Mouse (Mus musculus) lung, adult 18-20 months (tissue): ENCODE data around the gene Leng1.

ENCODE experiments used
- DNase-seq, 2 experiments: peaks; one replicate each; pipeline ENCODE4 v3.0.0; 2022; ENCODE audit warnings: mixed read lengths in 2 of 2

Leng1 gene

DNA sequence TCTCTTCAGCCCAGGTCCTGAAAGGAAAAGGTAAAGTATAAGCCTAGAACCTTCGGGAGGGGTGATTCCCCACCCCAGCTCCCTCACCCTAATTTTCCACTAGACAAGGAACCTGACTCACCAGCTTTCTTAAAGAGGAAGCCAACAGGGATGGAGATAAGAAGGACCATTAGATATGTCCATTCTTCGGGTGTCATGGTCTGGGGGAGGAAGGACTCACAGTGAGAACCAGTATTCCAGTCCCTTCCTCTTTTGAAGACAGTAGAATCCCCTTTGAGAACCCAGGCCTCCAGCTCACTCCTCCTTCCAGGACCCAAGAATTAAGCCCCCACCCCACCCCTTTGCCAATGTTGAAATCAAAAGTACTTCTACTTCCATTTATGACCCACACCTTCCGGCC is 26.3 kb upstream of the Leng1 start:
- no peak for DNase-seq

DNA sequence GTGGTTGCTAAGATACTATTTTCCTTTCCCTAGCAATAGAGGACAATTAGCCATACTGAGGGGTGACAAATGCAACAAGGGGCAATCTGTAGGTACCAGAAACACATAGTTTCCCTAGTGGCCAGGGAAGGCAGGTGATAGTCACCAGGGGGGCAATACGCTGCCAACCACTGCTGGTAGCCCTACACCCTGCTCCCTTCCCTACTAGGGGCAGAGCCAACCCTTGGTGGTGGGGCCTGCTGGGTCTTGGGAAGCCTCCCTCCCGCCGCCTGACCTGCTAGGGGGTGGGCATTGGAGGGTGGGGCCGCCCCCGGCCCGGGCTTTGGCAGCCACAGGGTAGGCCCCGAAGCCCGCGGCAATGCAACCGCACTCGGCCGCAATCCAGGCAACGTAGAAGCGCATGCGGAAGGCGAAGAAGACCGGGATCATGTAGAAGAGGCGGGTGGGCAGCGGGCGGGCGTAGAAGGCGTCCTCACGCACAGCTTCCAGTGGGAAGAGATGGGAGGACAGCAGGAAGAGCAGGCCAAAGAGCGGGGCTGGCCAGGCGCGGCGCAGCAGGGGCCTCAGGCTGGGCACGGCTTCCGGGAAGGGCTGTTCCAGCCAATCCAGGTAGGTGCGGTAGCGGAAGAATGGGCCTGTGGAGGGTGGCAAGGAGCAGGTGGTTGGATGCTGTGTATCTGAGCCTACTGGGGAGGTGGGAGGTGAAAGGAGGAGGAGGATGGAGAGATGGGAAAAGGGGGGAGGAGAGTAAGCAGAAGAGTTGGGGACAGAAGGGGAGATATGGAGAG is 20.0 kb upstream of the Leng1 start:
- DNase-seq = no peak

DNA sequence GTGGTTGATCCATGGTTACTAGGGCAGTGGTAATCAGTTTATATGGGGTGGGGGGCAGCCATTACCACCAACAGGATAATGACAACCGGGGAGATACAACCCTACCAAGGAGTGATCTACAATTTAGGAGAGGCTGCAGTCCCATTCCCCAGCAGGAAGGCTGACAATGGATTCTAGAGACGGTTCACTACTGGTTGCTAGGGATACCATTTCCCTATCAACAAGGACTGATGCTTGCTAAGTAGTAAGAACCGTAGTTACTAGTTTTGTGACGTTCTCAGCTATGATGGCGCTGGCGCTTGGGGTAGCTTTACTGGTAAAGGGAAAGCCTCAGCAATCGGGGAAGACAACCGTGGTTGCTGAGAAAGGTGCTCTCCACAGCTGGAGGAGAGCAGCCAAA is 19.1 kb upstream of the Leng1 start:
- DNase-seq = no peak

DNA sequence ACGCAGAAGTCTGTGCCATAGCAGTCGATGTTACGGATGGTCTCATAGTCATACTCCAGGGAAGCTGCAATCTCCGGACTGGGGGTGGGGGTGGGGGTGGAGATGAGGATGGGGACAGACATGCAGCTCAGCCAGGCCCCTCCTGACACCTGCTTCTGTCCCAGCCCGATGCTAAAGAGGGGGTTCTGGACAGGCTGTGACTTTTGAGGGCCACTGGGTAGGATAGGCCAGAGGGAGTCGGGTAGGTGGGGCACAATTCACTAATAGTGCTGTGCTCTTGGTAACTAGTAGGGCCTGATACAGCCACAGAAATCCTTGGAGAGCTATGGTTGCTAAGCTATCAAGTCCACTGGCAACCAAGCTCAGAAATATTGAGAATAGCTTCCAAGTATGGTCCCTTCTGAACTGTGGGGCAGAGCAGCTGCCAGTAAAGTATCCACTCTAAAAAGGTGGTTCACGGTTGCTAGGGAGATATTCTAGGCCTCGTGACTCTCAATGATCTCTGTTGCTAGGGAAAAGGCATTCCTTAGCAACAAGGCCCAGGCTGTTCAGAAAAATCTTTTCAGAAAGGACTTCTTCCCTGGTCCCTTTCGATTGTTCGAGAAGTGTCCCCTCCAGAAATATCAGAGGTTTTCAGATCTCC is 18.4 kb upstream of the Leng1 start:
- no peak for DNase-seq

DNA sequence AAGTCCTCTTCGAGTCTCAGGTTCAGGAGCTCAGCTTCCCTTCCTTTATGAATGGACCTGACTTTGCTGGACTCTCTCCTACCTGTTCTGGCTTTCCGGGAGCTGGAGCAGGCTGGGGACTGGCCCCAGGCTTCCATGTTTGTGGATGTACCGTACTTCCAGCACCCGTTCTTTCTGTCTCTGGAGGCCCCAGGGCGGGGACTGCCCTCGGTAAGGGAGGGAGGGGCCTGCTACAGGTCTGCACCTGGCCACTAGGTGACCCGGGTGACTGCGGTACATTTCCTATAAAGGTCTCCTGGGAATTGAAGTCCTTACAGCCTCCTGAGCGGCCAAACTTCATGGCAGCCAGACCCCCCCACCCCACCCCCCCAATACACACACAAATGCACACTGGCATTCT is 11.7 kb upstream of the Leng1 start, which contains the start of gene Tmc4:
Gene Tmc4, minus strand, starts transcription at position 212 of the 400 bp plus-strand sequence.
- DNase-seq = peak; percentile 70 to 83

DNA sequence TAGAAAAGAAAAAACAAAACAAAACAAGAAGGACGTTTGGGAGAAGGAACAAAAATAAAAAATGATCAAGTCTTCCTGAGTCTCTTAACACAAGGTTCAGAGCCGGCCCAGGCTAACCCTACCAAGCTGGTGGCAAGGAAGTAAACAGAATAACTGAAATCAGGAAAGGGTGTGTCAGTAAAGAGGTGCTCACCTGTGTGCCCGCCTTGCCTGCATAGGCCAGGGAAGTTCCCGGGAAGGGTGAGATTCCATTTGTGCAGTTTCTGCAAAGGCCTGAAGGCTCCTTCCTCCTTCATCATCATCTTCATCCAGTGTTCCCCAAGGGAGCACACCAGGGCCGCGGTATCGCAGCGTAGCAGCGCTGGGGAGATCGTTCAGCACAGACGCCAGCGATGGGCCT is 10.7 kb upstream of the Leng1 start:
- peak in 1 of 2 experiments; percentile 19 for DNase-seq

DNA sequence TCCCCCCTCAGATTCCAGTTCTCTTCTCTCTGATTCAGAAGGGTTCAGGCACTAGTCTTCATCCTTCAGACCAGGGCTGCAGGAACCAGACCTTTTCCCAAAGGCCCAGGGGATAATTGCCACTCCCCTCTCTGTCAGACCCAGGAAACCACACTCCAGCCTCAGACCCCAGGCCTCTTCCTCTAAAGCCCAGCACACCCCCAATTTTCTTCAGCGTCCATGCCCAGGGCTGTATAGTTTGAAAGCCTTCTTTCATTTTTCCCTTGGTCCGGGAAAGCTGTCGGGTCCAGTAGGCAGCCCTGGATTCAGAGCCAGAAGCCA is 9.5 kb upstream of the Leng1 start:
- DNase-seq = no peak

DNA sequence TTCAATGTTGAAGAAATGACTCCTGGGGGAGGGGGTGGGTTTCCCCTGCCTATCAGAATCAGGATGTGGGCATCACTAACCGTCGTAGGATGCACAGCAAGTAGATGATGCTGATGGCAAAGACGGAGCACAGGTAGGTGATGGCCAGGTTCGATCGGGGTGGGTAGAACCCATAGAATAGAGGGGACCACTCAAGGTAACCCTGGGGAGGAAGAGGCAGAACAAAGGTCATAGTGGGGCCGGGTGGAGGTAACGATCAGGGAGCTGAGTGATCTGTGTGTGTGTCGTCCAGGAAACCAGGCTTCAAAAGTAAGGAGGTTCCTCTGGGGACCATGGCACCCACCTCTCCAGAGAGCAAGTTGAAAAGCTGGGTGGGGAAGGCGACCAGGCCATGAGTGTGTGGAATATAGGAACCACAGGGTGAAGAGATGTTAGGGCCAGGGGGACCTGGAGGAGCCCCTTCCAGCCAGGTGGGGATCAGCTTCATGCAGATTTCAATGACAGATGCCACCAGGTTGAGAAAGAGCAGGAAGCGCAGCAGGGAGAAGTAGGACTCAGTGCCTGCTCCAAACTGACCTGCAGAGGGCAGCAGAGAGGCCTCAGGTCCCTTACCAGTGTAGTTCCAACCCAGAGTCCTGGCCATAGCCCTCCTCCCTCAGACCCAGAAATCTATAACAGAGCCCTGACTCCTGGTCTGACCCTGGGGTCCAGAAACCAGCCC is 9.0 kb upstream of the Leng1 start:
- DNase-seq = peak; percentile 75 to 85

DNA sequence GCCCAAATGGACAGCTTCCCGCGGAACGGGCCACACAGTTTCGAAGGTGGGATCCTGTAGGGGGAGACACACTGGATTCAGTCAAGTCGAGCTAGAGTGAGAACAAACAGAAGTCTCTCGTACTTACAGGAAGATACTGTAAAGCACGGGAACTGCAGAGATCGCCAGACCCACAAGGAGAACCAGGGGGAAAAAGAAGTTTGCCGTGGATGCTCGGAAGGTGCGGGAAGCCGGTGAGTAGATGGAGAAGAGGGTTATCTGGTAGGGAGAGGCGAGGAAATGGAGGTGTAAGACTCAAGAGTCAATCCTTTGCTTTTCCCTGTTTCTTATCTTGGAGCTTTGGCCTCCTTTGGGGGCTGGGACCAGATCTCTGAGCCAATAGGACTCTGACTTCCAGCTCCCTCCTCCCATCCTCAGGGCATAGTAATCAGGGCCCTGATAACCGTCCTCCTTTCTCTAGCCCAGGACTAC is 1.3 kb upstream of the Leng1 start:
- no peak for DNase-seq

DNA sequence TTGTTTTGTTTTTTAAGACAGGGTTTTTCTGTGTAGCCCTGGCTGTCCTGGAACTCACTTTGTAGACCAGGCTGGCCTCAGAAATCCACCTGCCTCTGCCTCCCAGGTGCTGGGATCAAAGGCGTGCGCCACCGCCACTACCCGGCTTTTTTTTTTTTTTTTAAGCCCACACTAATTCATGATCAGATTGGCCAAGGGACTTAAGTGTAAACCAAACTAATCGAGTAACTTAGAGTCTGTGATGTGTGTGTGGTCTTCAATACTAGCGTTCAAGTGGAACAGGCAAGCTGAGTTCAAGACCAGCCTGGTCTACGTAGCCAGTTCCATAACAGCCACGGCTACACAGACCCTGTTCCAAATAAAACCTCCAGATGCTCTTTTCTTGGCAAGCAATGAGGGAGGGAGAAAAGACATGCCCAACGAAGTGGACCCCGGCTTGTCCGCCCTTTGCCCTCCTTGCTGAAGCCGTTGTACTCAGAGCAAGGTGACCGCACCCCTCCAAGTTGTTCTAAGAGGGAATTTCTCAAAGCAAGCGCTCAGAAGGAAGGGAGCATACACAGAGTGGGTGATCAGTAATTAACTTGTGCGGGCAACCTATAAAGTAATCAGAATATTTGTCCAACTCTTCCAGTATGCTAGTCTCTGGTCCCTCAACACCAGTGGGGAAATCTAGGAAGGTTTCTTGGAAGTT is 971 bp downstream of the Leng1 start:
- DNase-seq = peak; percentile 17 to 26

DNA sequence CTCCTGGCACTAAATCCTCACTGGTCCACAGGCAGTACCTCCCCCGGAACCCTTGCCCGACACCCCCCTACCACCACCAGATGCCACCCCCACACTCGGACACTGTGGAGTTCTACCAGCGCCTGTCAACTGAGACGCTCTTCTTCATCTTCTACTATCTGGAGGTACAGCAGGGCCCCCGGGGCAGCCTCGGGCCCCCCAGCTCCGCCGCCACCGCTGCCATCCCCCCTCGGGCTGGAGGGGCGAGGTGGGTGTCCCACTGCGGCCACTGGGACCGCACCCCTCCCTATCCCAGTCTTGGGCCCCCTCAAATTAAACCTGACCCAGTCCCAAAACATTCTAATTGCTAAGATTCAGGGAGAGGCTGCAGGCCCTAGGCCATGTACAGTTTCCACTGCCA is 7.1 kb downstream of the Leng1 start:
- no peak for DNase-seq

DNA sequence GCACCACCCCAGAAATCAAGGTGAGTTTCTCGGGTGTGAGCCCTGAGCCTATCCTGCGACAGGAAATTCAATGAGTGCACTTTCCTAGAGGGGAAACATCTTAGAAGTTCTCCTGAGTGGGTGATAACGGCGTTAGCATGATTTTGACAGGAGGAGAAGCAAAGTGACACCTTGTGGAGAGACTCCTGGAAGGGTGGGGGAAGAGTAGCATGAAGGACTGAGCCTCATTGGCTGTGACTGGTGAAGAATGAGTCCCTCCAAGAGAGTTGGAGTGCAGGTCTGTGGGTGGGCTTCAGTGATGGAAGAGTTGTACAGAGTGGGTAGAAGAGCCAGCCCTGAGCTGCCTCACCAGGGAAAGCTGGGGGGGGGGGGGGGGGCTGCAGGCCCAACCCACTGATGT is 8.7 kb downstream of the Leng1 start:
- DNase-seq = no peak

DNA sequence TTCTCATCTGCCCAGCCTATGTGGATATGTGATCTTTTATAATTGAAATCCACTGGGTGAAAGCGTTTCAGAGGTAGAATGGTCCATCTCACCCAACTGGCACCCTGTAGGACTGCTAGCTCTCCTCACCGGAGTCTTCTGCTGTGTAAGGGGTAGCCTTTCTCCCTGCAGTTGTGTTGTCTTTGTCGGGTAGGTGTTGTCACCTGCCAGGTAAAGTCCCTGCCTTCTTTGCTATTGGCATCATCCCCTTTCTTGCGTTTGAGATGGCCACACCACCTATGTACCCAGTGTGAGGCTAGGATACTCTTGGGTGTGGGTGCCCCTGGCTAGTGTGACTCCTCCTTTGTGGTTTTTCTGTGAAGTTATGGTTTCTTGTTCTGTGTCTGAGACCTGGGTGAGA is 19.0 kb downstream of the Leng1 start:
- no peak for DNase-seq

DNA sequence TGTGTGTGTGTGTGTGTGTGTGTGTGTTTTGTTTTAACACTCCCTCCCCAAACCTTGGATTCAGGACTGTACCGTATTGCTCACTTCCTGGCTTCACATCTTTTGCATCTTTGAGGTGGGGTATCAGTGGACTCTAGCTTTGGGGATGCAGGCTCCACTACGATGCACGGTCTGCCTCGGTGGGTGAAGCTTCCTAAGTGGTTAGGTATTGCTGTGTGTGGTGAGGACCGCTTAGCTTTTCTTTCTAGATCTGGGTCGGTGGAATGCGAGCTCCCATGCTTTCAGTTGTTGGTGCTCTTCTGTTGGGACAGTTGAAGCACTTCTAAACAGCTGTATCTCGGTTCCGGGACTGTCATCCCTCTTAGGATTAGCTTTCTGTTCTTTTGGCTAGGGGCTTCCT is 19.5 kb downstream of the Leng1 start:
- DNase-seq = no peak

DNA sequence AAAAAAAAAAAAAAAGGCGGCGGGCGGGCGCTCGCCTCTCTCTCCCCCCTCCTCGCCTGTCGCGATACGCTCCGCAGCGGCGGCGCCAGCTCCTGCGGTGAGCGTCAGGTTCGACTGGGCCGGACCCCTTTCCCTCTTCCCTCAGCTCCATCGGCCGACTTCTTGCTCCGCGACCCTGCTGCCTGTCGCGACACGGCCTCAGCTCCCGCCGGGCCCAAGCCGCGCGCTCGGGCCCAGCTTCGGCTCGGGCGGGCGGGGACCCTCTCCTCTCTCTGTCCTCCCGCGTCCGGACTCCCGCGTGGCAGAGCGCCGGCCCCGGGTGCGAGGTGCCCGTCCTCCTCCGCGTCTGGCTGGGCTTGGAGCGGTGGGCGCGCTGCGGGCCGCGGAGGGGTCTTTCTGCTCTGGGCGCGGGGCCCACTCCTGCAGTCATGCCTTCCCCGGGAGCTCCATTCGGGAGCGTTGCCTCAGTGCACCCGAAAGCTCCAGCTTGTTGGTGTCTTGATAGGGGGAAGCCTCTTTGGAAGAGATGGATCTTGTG is 20.1 kb downstream of the Leng1 start:
- DNase-seq = no peak

DNA sequence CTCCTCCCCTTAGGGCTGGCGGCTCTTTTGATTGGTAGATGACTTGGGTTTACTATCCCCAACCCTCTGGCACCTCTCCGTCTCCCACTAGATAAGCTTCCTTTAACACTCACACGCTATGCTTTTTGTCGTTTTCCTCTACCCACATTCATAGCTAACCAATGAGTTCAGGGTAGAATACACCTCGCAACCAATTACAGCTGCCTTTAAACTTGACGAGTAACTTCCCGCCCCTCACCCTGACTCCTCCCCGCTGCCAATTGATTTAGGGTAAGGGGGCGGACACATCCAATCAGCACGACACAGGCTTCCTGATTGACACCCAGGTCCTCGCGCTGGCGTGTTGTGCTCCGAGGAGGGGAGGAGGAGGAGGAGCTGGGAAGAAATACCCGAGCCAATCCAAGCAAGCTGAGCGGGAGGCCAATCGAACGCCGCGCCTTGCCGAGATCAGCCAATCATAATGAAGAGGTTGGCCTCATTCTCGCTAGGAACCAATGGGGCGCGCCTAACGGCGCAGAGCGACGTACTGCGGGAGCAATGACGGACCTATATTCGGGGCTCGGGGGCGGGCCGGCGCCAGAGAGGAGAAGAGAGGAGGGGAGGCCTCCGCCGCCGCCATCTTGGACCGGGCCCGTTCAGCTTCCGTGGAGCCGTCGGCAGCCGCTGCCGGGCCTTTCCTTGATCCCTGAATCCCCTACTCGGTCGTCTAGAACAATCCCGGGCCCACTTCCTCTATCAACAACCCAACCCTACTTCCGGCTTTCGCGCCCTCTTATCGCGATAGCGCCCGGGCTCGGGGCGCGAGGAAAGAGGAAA is 20.8 kb downstream of the Leng1 start, which contains the start of gene Cnot3:
Gene Cnot3, plus strand, starts transcription at position 597 of the 816 bp plus-strand sequence.
- peak; percentile 100 for DNase-seq

DNA sequence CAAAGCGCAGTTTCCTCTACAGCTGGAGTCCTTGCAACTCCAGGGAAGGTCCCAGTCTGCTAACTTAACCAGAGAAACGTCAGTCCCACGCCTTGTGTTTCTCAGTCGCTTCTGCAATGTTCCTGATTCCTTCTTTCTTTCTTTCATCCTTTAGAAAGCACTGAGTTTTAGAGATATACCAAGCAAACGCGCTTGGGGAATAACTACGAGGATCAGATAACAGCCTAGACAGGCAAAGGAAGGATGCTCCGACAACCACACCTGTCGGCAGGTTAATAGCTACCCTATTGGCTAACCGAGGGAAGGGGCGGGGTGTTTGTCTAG is 21.3 kb downstream of the Leng1 start:
- no peak for DNase-seq

DNA sequence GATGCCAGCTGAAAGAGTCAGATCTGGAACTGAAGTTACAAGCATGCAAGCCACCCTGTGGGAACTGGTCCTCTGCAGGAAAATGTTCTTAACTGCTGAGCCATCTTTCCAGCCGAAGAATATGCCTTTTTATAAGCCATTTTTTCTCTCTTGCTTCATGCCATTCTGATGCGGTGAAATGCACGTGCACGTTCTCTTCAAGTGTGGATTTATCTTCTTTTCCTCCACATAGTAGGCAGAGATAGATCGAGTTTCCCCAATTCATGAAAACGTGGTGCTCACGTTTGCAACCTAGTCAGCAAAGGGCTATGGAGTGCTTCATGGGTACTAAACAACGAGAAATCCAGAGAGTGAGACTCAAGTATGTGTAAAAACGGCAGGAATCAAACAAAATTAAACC is 21.8 kb downstream of the Leng1 start:
- DNase-seq = no peak

DNA sequence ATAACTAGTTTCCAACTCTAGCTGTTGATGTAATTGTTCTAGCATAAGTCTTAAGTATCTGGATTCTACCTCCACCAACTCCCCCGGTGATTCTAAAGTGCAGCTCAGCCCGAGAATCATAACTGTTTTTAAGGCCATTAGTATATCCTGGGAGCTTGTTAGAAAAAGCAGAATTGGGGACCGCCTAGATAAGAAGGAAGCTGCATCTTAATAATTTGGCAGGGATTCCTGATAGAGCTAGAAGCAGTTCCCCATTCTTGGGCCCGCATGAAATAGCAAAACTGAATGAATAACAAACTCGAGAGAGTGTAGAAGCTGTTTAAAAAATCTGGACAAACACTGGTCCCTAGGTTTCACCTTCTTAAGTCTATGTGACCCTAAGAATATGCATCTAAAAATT is 22.2 kb downstream of the Leng1 start:
- no peak for DNase-seq

DNA sequence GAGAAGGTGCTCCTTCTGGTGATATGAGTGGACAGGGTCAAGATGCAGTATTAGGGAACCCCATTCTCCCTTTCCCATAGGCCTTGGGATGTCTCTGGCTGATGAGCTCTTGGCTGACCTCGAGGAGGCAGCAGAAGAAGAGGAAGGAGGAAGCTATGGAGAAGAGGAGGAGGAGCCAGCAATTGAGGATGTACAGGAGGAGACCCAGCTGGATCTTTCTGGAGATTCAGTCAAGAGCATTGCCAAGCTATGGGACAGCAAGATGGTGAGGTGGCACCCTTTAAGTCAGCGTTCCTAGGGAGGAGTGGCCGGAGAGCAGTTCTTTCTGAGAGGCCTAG is 35.2 kb downstream of the Leng1 start:
- no peak for DNase-seq

DNA sequence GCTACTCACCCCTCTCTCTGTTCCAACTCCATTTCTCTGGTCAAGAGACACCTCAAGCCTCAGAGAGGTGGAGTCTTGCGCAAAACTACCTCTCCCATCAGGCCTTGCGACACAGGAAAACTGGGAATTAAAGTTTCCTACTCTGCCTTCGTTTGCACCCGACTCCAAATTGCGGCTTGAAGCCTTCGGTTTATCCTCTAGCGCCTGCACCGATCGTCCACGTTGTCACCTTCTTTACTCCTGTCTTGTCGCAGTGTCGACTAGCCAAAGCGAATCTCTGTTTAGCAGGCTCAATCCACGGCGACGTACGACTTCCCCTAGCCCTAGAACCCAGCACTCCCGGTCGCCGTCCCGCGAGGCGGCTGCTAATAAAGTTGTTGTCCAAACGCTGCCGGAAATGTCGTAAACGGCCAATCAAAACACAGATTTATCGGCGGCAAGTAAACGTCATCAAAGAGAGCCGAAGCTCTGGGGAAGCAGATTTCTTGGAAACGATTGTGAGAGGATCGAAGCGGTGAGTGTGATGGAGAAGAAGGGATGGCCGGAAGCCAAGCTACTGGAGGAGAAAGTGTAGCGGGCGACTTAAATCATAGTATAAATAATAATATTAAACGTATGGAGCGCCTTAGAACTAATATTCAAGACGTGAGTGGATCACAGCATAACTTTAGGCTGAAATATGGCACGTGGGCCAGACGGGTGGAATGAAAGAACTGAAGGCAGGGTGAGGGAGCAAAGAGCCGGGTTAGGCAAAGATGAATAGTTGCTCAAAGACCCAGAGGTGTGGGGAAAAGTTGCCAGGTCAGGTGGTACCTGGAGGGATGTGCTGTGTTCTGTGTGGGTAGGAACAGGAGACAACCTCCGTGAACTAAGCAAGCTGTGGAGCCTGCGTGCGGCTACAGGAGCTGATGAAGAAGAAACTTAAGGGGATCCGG is 35.8 kb downstream of the Leng1 start, which contains the start of the genes Tfpt and Prpf31:
Gene Tfpt, minus strand, starts transcription at position 387 of the 935 bp plus-strand sequence.
Gene Prpf31, plus strand, starts transcription at position 443 of the 935 bp plus-strand sequence.
- peak; percentile 94 to 95 for DNase-seq
